Mouse (Mus musculus) small intestine, adult 2 months (tissue): ENCODE results near the gene Ttc29. TPM values are rescaled to one million over a fixed set of nuclear protein-coding genes. Genes with fewer than 3 reads are reported as not detected.

Experiments
- H3K27ac ChIP-seq: fragments of 200-500 bp; 2 replicates; pipeline ENCODE4 v1.5.1; 2012; ENCODE audit warnings: low read depth, low read length, control low read depth, inconsistent platforms; ENCODE audit not compliant: insufficient read depth
- H3K27me3 ChIP-seq: fragments of 200-500 bp; 2 replicates; pipeline ENCODE4 v1.6.1; 2012; ENCODE audit warnings: mild to moderate bottlenecking, moderate library complexity, low read length, inconsistent platforms; ENCODE audit not compliant: control insufficient read depth, insufficient read depth
- H3K36me3 ChIP-seq: fragments of 200-500 bp; 2 replicates; pipeline ENCODE4 v1.6.1; 2012; ENCODE audit warnings: mild to moderate bottlenecking, low read length, control low read depth, inconsistent platforms; ENCODE audit not compliant: control insufficient read depth, insufficient read depth
- H3K4me1 ChIP-seq: fragments of 200-500 bp; 2 replicates; pipeline ENCODE4 v1.6.1; 2012; ENCODE audit warnings: low read length, inconsistent platforms, mixed read lengths; ENCODE audit not compliant: control insufficient read depth, insufficient read depth, insufficient read length
- H3K4me3 ChIP-seq: fragments of 200-500 bp; 2 replicates; pipeline ENCODE4 v1.5.1; 2012; ENCODE audit warnings: low read depth, mild to moderate bottlenecking, control low read depth, inconsistent platforms, low read length, moderate library complexity
- CTCF ChIP-seq: fragments of 200-500 bp; IDR thresholded peaks from 2 replicates; pipeline ENCODE4 v1.5.1; 2012; ENCODE audit warnings: low read depth, mild to moderate bottlenecking, control low read depth, inconsistent platforms, low read length, moderate library complexity, mixed read lengths; ENCODE audit not compliant: insufficient replicate concordance, insufficient read length; ENCODE audit errors: extremely low read depth
- POLR2A ChIP-seq: fragments of 200-500 bp; IDR thresholded peaks from 2 replicates; pipeline ENCODE4 v1.6.1; 2012; ENCODE audit warnings: low read depth, mild to moderate bottlenecking, control low read depth, inconsistent platforms, low read length, moderate library complexity
- WGBS: fragments of 180-500 bp; shearing (Covaris S2); methylation state at CpG from one replicate; pipeline ENCODE4 v1.1.7; 2018; 5-methylcytosine and 5-hydroxymethylcytosine counted together
- polyA plus RNA-seq: library from polyadenylated mRNA; depleted of rRNA; stranded (reverse); fragments of >200 nt; gene quantifications from 2 replicates; pipeline ENCODE4 v1.2.3, GENCODE M21; 2012; rRNA removed

Ttc29 gene
- polyA plus RNA-seq, 1 experiment, result not detected

- TF ChIP-seq POLR2A (no peak), CTCF (no peak)
- Histone ChIP-seq H3K36me3 (no peaks in the 10 kb centered on the region), H3K27ac (no peak overlapping the region), H3K4me3 (no peak overlapping the region), H3K4me1 (no peaks in the 10 kb centered on the region), H3K27me3 (peaks cover 27% of the 10 kb centered on the region)
- 5% methylated on average over 18 of the region's 18 CpGs for WGBS
Measured at GRCm38 (mm10) chr8:78438121-78438520, 225.0 kb downstream of the Ttc29 start.

GRCm38 (mm10) chr8:78442781-78443180 is 229.7 kb downstream of the Ttc29 start:
- no peaks in the 10 kb centered on the region; the same call in none of the 2 replicates for H3K27me3 ChIP-seq
- no peak for TF ChIP-seq POLR2A
- H3K36me3 ChIP-seq, result no peaks in the 10 kb centered on the region
- no peak overlapping the region for H3K4me3 ChIP-seq
- no peaks in the 10 kb centered on the region for H3K4me1 ChIP-seq
- H3K27ac ChIP-seq, result no peak overlapping the region
- WGBS, result 89% methylated on average over 1 of the region's 1 CpGs

Other genes with a start within 250 kb of the Ttc29 start
- not detected in 2 replicates for gene Pou4f2, start 223.3 kb downstream of the Ttc29 start, polyA plus RNA-seq